In the genomic region with DNA sequence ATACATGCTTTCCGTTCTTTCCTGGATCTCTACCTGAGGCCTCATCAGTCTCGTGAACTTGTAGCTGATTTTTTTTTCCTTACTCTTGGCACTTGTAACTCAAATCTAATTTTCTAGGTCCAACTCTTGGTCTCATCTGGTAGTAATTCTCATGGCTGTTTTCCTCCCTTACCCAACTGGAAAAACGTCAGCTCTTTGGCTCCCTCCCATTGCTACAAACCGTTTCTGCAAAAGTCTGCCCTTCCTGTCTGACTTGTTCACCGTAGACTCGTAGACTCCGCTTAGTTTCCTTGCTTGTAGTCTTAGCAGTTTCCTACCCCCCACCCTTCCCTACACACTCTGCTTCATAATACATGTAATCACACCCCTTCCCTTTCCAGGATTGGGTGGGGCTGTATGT, we compare ENCODE assay signal across 17 mouse cellular contexts. TPM values are rescaled to one million over a fixed set of nuclear protein-coding genes. Genes with fewer than 3 reads are reported as not detected.
DNase-seq lines count a peak whose midpoint lies in the region.
"Had no signal": no experiment of that assay in that cellular context is flagged by ENCODE, and none has a peak within 500 bp of the region (broad histone marks: within the 10 kb centered on the region; RNA-seq: fewer than 3 reads in every experiment).

No protein-coding gene starts in this region.

- peak; percentile 62 for DNase-seq in gastrocnemius, adult 18-20 months (ENCODE audit: low spot score)
- no peak for DNase-seq in gastrocnemius, postnatal 4 days (ENCODE audit: low spot score in 2 of 2)
- DNase-seq in lung, postnatal 36 days, result peak; percentile 10
- DNase-seq in lung, postnatal 10 days, result no peak
- DNase-seq in gastrocnemius, postnatal 25 days, result peak; percentile 56
- no peak for DNase-seq in spleen, postnatal 10 days (ENCODE audit: low spot score in 2 of 2)
- DNase-seq in right cerebral cortex, adult 18-20 months, result no peak
- DNase-seq: adrenal gland, adult 2 months; adrenal gland, postnatal 25 days; cerebellum, adult 18-20 months; cerebellum, adult 9-11 months; cerebellum, postnatal 36 days had no signal

RNA-seq across cellular contexts. Expression of a gene that starts 12.2 kb away (rescaled TPM):
- not detected for total RNA-seq in gastrocnemius, adult 18-20 months (2021)
- total RNA-seq in gastrocnemius, postnatal 4 days (2021), result under 1 TPM; 0.36 to 0.37 TPM
- not detected for total RNA-seq in gastrocnemius, postnatal 25 days (2021)
- total RNA-seq: adrenal gland, postnatal 25 days; gastrocnemius, adult 8-10 months; heart, adult 18-20 months; heart, postnatal 10 days; hematopoietic stem cell, adult 5-6 weeks had no signal

RNA-seq across cellular contexts. Expression of a gene that starts 46.5 kb away (rescaled TPM):
- total RNA-seq in gastrocnemius, adult 18-20 months (2021), result under 1 TPM; 0.34 to 0.52 TPM
- total RNA-seq in gastrocnemius, postnatal 4 days (2021), result under 1 TPM; 0.65 to 0.83 TPM
- under 1 TPM; 0.11 to 0.26 TPM for total RNA-seq in gastrocnemius, postnatal 25 days (2021)
- total RNA-seq: hematopoietic stem cell, adult 5-6 weeks; MEL had no signal

RNA-seq across cellular contexts. Expression of a gene that starts 58.3 kb away (rescaled TPM):
- under 1 TPM; 0.18 to 0.36 TPM for total RNA-seq in gastrocnemius, adult 18-20 months (2021)
- 1 to 10 TPM; 2.2 to 2.5 TPM for total RNA-seq in gastrocnemius, postnatal 4 days (2021)
- total RNA-seq in gastrocnemius, postnatal 25 days (2021), result under 1 TPM; 0.28 to 0.78 TPM

Comparison
In these comparisons a context has a peak if more than half of its experiments do, and no peak if none do; other contexts are left out.
1. DNase-seq: peak in gastrocnemius, adult 18-20 months (single experiment), lung, postnatal 36 days (single experiment) and gastrocnemius, postnatal 25 days (single experiment); none in gastrocnemius, postnatal 4 days (0 of 2), lung, postnatal 10 days (single experiment), spleen, postnatal 10 days (0 of 2) and right cerebral cortex, adult 18-20 months (single experiment).